Mouse (Mus musculus) gastrocnemius, postnatal 10 days (tissue): ENCODE measurements around the gene Olfr1295. TPM values are rescaled to one million over a fixed set of nuclear protein-coding genes. Genes with fewer than 3 reads are reported as not detected.

ENCODE experiments used
- DNase-seq: peaks from one replicate; pipeline ENCODE4 v3.0.0; 2021; ENCODE audit warnings: mixed read lengths
- long read RNA-seq, 2 experiments: library from polyadenylated mRNA; stranded (forward); transcript quantifications; one replicate each; pipeline ENCODE4 v2.0.0; 2021
- total RNA-seq, 2 experiments: library from RNA; stranded (reverse); gene quantifications; 2 replicates each; pipeline ENCODE4 v1.2.3; 2021

Gene Olfr1295
- not detected for total RNA-seq
- long read RNA-seq, experiment 1 = 0 reads
- long read RNA-seq, experiment 2 = 0 reads

DNA sequence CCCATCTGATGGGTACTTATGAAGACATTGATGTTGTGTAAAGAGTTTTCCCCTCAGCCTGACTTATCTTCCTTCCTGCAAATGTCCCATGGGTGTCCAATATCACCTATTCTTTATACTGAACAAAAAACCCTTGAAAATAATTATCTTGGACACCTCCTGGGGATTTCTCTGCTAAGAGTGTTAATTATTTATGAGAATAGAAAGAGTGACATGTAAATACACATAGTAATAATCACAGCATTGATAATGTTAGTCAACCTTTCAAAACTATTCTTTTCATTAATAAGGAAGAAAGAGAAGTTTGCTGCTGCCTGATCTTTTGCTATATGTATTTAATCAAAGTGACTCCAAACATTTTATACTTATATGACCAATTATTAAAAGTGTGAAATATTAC is at the start of gene Olfr1295:
Gene Olfr1295, minus strand, starts transcription at position 101 of the 400 bp plus-strand sequence.
- no peak for DNase-seq

DNA sequence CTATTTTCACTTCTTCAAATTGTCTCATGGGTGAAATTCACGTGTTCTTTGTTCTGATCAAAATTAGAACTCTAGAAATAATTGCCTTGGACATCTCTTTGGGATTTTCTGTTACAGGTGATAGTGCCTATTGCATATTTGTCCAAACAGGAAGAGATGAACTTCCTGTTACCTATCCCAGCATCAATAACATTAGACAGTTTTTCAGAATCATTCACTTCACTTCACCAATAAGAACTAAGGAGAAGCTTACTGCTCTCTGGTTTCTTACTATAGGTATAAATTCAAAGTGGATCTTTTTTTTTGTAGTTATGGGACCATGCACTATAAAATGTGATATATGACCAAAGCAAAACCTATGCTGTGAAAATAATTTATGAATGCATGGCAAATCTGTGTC is 29.3 kb downstream of the Olfr1295 start, which contains the start of gene Olfr1294:
Gene Olfr1294, minus strand, starts transcription at position 101 of the 400 bp plus-strand sequence.
- no peak for DNase-seq

GRCm38 (mm10) chr2:111524903-111525302 is 44.6 kb downstream of the Olfr1295 start, which contains the start of gene Olfr1293-ps:
Gene Olfr1293-ps, plus strand, starts transcription at chr2:111525203.
- no peak for DNase-seq

- DNase-seq = no peak
Measured at GRCm38 (mm10) chr2:111517451-111517850, 52.0 kb downstream of the Olfr1295 start.

Other genes starting within 250 kb of the Olfr1295 start
- not detected for gene Olfr1281, start 243.2 kb downstream of the Olfr1295 start, total RNA-seq
- gene Olfr1282, start 233.6 kb downstream of the Olfr1295 start, total RNA-seq = not detected
- gene Olfr1283, start 202.9 kb downstream of the Olfr1295 start, total RNA-seq = not detected
- not detected for gene Olfr1284, start 194.2 kb downstream of the Olfr1295 start, total RNA-seq
- gene Olfr1286, start 146.6 kb downstream of the Olfr1295 start, total RNA-seq = not detected
- gene Olfr1287, start 120.5 kb downstream of the Olfr1295 start, total RNA-seq = not detected
- gene Olfr1288, start 95.6 kb downstream of the Olfr1295 start, total RNA-seq = not detected
- not detected for gene Olfr1289, start 88.9 kb downstream of the Olfr1295 start, total RNA-seq
- not detected for gene Olfr1290, start 75.9 kb downstream of the Olfr1295 start, total RNA-seq
- gene Olfr1291-ps1, start 72.5 kb downstream of the Olfr1295 start, total RNA-seq = not detected
- gene Olfr1293-ps, start 44.5 kb downstream of the Olfr1295 start, total RNA-seq = not detected
- gene Olfr1294, start 29.4 kb downstream of the Olfr1295 start, total RNA-seq = not detected
- gene Olfr1297, start 56.8 kb upstream of the Olfr1295 start, total RNA-seq = not detected
- gene Olfr1298, start 79.5 kb upstream of the Olfr1295 start, total RNA-seq = not detected
- gene Olfr1299, start 91.7 kb upstream of the Olfr1295 start, total RNA-seq = not detected
- gene Olfr1301, start 181.3 kb upstream of the Olfr1295 start, total RNA-seq = not detected
- not detected for gene Olfr1302, start 207.7 kb upstream of the Olfr1295 start, total RNA-seq